Mouse (Mus musculus) liver, embryonic 14.5 days (tissue): ENCODE results near the gene Cd9. TPM values are rescaled to one million over a fixed set of nuclear protein-coding genes. Genes with fewer than 3 reads are reported as not detected.
A peak's percentile ranks its signal among the peaks of the same experiment; 100 is the strongest.

ENCODE experiments used
- ATAC-seq: fragments of 200-750 bp; cut with Nextera tagmentation; 2 replicates; pipeline ENCODE4 v1.8.0; 2017; ENCODE audit warnings: moderate number of reproducible peaks, mild to moderate bottlenecking, moderate library complexity; ENCODE audit not compliant: insufficient read depth
- DNase-seq, 3 experiments: peaks; one replicate each; pipeline ENCODE4 v3.0.0-alpha.2; 2012 to 2013; ENCODE audit warnings: low read depth in 3 of 3, low spot score in 3 of 3
- H3K27ac ChIP-seq: fragments of 300-500 bp; sonication (generic); 2 replicates; pipeline ENCODE4 v1.5.1; 2014; ENCODE audit warnings: moderate library complexity, mild to moderate bottlenecking, control low read depth, inconsistent platforms
- H3K27me3 ChIP-seq: fragments of 300-500 bp; sonication (generic); 2 replicates; pipeline ENCODE4 v1.6.1; 2014; ENCODE audit warnings: mild to moderate bottlenecking, low read length, moderate library complexity; ENCODE audit not compliant: control insufficient read depth, insufficient read depth
- H3K36me3 ChIP-seq: fragments of 300-500 bp; sonication (generic); replicated peaks from 2 replicates; pipeline ENCODE4 v1.6.1; 2014; ENCODE audit warnings: low read depth; ENCODE audit not compliant: control insufficient read depth, insufficient read depth
- H3K4me1 ChIP-seq, 2 experiments: fragments of 200-500 bp in 1 of 2; fragments of 300-500 bp in 1 of 2; sonication (generic) in 1 of 2; replicated peaks; 2 replicates each; pipeline ENCODE4 v1.6.1; 2012 to 2014; ENCODE audit warnings: antibody characterized with exemption in 1 of 2, inconsistent platforms in 1 of 2, low read length in 1 of 2; ENCODE audit not compliant: control insufficient read depth in 2 of 2, insufficient read depth in 2 of 2
- H3K4me2 ChIP-seq: fragments of 300-500 bp; sonication (generic); 2 replicates; pipeline ENCODE4 v1.6.1; 2014; ENCODE audit warnings: low read depth, mild to moderate bottlenecking, control low read depth, moderate library complexity
- H3K4me3 ChIP-seq, 2 experiments: fragments of 200-500 bp in 1 of 2; fragments of 300-500 bp in 1 of 2; sonication (generic) in 1 of 2; 2 replicates each; pipeline ENCODE4 v1.5.1; 2012 to 2014; ENCODE audit warnings: low read depth in 2 of 2, low read length in 2 of 2, mild to moderate bottlenecking in 2 of 2, control low read depth in 1 of 2, inconsistent platforms in 1 of 2, moderate library complexity in 1 of 2; ENCODE audit not compliant: insufficient read depth in 1 of 2
- H3K9ac ChIP-seq: fragments of 300-500 bp; sonication (generic); replicated peaks from 2 replicates; pipeline ENCODE4 v1.6.1; 2014; ENCODE audit warnings: mild to moderate bottlenecking, control low read depth, moderate library complexity
- H3K9me3 ChIP-seq: fragments of 300-500 bp; sonication (generic); 2 replicates; pipeline ENCODE4 v1.6.1; 2016; ENCODE audit warnings: low read length, mixed read lengths; ENCODE audit not compliant: control insufficient read depth
- CTCF ChIP-seq: IDR thresholded peaks from 2 replicates; pipeline ENCODE4 v1.5.1; 2016; ENCODE audit warnings: antibody characterized with exemption, low read depth, control low read depth
- EP300 ChIP-seq: IDR thresholded peaks from 2 replicates; pipeline ENCODE4 v1.6.1; 2016; ENCODE audit warnings: antibody characterized with exemption, low read depth
- WGBS: fragments of 180-500 bp; shearing (Covaris S2); extraction: QIAGEN DNeasy Blood & Tissue Kit; methylation state at CpG from one replicate; pipeline ENCODE4 v1.1.7; 2014; ENCODE audit not compliant: insufficient replicate concordance; 5-methylcytosine and 5-hydroxymethylcytosine counted together
- polyA plus RNA-seq, 2 experiments: library from polyadenylated mRNA; depleted of rRNA in 1 of 2; stranded (reverse) in 1 of 2; unstranded in 1 of 2; fragments of >200 nt; fragmentation: Nextera tagmentation in 1 of 2; extraction: Ambion mirVana in 1 of 2; gene quantifications; 2 replicates each; pipeline versions ENCODE4 v1.2.1 to v1.2.3; 2012 to 2014

The Cd9 gene
- 52.5 and 62.6 TPM in 2 replicates for polyA plus RNA-seq (2012; rRNA removed)
- 96.8 and 105 TPM in 2 replicates for polyA plus RNA-seq (2014; fragmentation: Nextera tagmentation; extraction: Ambion mirVana)

GRCm38 (mm10) chr6:125494092-125494871, at the start of gene Cd9:
Cd9 (minus strand) TSS chr6:125494791.
- Histone ChIP-seq H3K36me3 (no peaks in the 10 kb centered on the region), H3K4me3 (peak within 1 kb of the TSS; percentile 62 to 74), H3K9ac (peak within 1 kb of the TSS; percentile 47), H3K27ac (no peak within 1 kb of the TSS), H3K4me1 (peaks cover 0 to 2% of the 10 kb centered on the region in 2 experiments; a peak in 1 of 4 replicates), H3K4me2 (peak within 1 kb of the TSS; percentile 68), H3K9me3 (no peaks in the 10 kb centered on the region), H3K27me3 (peaks cover 19% of the 10 kb centered on the region)
- ATAC-seq (peak; percentile 67), DNase-seq (no peak)
- under 1% methylated on average over 61 of the region's 61 CpGs for WGBS
- no peak for TF ChIP-seq EP300
- no peak for TF ChIP-seq CTCF

- 7% methylated on average over 6 of the region's 6 CpGs for WGBS
- H3K9me3 ChIP-seq, result no peaks in the 10 kb centered on the region
- peak; percentile 76 for ATAC-seq
Observed at GRCm38 (mm10) chr6:125541296-125541695, 46.7 kb upstream of the Cd9 start.

DNA sequence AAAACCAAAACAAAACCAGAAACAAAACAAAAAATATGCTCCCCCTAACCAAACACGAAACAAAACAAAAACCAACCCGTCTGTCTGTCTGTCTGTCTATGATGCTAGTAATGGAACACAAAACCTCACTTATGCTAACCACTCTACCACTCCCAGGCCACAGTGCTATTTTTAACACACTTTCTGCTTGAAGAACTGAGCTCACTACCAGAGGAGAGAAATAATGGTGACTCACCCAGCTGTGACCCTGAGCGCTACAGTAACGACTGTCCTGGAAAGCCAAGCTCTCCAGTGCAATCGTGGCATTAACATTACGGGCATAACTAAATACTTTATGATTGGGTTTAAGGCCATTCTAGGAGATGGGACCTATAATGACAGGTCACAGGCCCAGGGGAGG, 46.2 kb upstream of the Cd9 start:
- Histone ChIP-seq H3K36me3 (no peaks in the 10 kb centered on the region), H3K4me2 (peak overlapping the region; percentile 14; the same call in 1 of the 2 replicates), H3K9ac (no peak overlapping the region), H3K27me3 (no peaks in the 10 kb centered on the region), H3K9me3 (no peaks in the 10 kb centered on the region), H3K4me1 (peaks cover 8 to 22% of the 10 kb centered on the region in 2 experiments), H3K27ac (no peak overlapping the region), H3K4me3 (no peak overlapping the region)
- no peak for DNase-seq
- peak; percentile 14; the same call in 1 of the 2 replicates for ATAC-seq
- TF ChIP-seq CTCF (no peak), EP300 (no peak)
- 36% methylated on average over 6 of the region's 6 CpGs for WGBS

More at GRCm38 (mm10) chr6:125541296-125541695, 46.7 kb upstream of the Cd9 start:
- peak overlapping the region; percentile 14; the same call in 1 of the 2 replicates for H3K4me2 ChIP-seq
- H3K27ac ChIP-seq, result no peak overlapping the region
- H3K36me3 ChIP-seq, result no peaks in the 10 kb centered on the region
- H3K27me3 ChIP-seq, result no peaks in the 10 kb centered on the region
- H3K9ac ChIP-seq, result no peak overlapping the region
- H3K4me3 ChIP-seq, result no peak overlapping the region
- DNase-seq, result peak in 1 of 3 experiments; percentile 18
- H3K4me1 ChIP-seq, result peaks cover 8 to 22% of the 10 kb centered on the region in 2 experiments
- TF ChIP-seq CTCF (no peak), EP300 (peak; percentile 55)

GRCm38 (mm10) chr6:125540199-125540598, 45.6 kb upstream of the Cd9 start:
- Histone ChIP-seq H3K4me3 (no peak overlapping the region), H3K9ac (no peak overlapping the region), H3K4me2 (no peak overlapping the region), H3K4me1 (peaks cover 8 to 24% of the 10 kb centered on the region in 2 experiments), H3K27ac (no peak overlapping the region; the same call in 1 of the 2 replicates), H3K36me3 (no peaks in the 10 kb centered on the region), H3K9me3 (no peaks in the 10 kb centered on the region), H3K27me3 (no peaks in the 10 kb centered on the region)
- WGBS, result 38% methylated on average over 10 of the region's 10 CpGs
- TF ChIP-seq EP300 (no peak), CTCF (no peak)
- ATAC-seq, result no peak
- DNase-seq, result peak in 1 of 3 experiments; percentile 27

DNA sequence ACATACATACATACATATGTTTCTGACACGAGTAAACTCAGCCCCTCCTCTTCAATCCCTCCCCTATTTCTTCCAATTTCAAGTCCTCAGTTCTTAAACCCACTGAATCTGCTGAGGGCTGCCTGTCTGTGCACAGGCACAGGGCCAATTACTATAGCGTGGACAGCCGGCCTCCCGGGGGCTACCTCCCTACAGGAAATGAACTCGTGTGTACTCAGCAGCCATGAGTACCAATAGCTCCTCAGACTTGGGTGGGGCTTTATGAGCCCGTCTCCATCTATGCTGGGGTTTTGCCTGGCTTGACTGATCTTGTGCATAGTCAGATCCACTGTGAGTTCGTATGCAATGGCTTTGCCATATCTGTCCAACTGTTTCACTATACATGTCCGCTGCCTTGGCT, 44.8 kb upstream of the Cd9 start:
- 30% methylated on average over 8 of the region's 8 CpGs for WGBS
- no peaks in the 10 kb centered on the region for H3K9me3 ChIP-seq
- no peak overlapping the region for H3K9ac ChIP-seq
- H3K4me2 ChIP-seq, result no peak overlapping the region
- H3K4me3 ChIP-seq, result no peak overlapping the region
- H3K27ac ChIP-seq, result no peak overlapping the region
- DNase-seq (no peak), ATAC-seq (no peak)
- H3K4me1 ChIP-seq, result peaks cover 8 to 26% of the 10 kb centered on the region in 2 experiments
- no peaks in the 10 kb centered on the region for H3K27me3 ChIP-seq
- no peaks in the 10 kb centered on the region for H3K36me3 ChIP-seq
- TF ChIP-seq CTCF (no peak), EP300 (no peak)
